Mouse (Mus musculus): ENCODE data around the gene Clec10a. TPM values are rescaled to one million over a fixed set of nuclear protein-coding genes. Genes with fewer than 3 reads are reported as not detected.

Clec10a gene
- polyA plus RNA-seq, 1 experiment from 2014 or later, result 0.89 TPM

DNA sequence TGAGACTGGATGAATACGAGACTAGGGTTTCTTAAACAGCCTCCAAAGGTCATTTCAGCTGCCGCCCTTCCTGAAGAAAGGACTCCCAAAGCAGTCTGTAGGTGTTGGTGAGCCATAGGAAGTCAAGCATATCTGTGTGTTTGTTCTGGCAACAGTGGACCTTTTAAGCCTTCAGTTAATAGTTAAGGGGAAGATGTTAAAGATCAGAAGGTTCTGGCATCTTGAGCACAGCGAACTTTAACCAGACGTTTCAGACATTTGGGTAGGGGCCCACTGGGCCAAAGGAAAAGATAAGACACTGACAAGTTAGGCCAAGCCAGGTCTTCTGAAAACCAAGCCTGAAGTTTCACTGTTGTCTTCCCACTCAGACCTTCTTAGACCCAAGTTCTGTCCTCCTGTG, 62.0 kb downstream of the Clec10a start:
- Histone ChIP-seq H3K9me3 (ENCODE audit: control insufficient read depth, low read length) (no peaks in the 10 kb centered on the region), H3K27me3 (ENCODE audit: control insufficient read depth, insufficient read depth, low read length) (peaks cover 35% of the 10 kb centered on the region), H3K4me1 (ENCODE audit: control insufficient read depth, insufficient read depth, low read length) (peaks cover 33% of the 10 kb centered on the region), H3K36me3 (ENCODE audit: control insufficient read depth, insufficient read depth, low read length) (no peaks in the 10 kb centered on the region), H3K9ac (ENCODE audit: low read length) (no peak overlapping the region), H3K4me2 (no peak overlapping the region), H3K4me3 (ENCODE audit: low read depth, low read length) (no peak overlapping the region), H3K27ac (ENCODE audit: low read depth, low read length) (no peak overlapping the region)
- ATAC-seq (ENCODE audit: low FRiP score) (no peak), DNase-seq (ENCODE audit: low spot score, missing footprints) (no peak)
- WGBS, result 91% methylated on average over 4 of the region's 4 CpGs

DNA sequence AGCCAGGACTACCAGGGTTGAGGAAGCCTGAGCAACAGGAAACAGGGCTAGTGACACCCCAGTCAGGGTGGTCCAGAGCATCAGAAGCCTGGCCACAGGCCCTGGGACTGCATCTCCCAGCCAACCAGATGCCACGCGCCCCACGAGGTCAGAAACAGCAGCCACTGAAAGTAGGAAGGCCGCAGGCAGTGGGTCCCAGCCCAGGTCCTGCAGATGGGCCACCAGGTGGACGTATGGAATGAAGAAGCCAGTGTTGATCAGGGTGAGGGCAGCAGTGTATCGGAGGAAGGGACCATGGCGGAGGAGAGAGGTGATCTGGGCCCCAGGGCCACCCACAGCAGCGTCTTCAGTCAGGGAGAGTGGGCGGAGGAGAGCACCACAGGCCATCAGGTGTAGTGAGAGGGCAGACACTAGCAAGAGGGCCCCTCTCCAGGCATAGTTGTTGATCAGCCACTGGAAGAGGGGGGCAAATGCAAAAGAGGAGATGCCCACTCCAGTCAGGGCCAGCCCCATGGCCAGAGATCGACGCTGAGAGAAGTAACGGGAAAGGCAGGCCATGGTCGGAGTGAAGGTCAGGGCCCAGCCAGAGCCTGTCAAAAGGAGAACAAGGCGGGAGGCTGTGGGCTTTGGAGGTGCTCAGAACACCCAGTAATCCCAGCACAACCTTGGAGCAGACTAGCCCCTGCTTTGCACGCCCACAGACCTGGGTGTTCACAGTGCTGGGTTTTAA, 62.9 kb downstream of the Clec10a start:
- Histone ChIP-seq H3K4me3 (ENCODE audit: low read depth, low read length) (no peak overlapping the region), H3K9ac (ENCODE audit: low read length) (no peak overlapping the region), H3K27ac (ENCODE audit: low read depth, low read length) (no peak overlapping the region), H3K9me3 (ENCODE audit: control insufficient read depth, low read length) (no peaks in the 10 kb centered on the region), H3K4me2 (peak overlapping the region; percentile 88), H3K36me3 (ENCODE audit: control insufficient read depth, insufficient read depth, low read length) (no peaks in the 10 kb centered on the region), H3K4me1 (ENCODE audit: control insufficient read depth, insufficient read depth, low read length) (peaks cover 29% of the 10 kb centered on the region), H3K27me3 (ENCODE audit: control insufficient read depth, insufficient read depth, low read length) (peaks cover 28% of the 10 kb centered on the region)
- no peak for ATAC-seq (ENCODE audit: low FRiP score)
- DNase-seq (ENCODE audit: low spot score, missing footprints), result no peak
- 90% methylated on average over 15 of the region's 15 CpGs for WGBS

DNA sequence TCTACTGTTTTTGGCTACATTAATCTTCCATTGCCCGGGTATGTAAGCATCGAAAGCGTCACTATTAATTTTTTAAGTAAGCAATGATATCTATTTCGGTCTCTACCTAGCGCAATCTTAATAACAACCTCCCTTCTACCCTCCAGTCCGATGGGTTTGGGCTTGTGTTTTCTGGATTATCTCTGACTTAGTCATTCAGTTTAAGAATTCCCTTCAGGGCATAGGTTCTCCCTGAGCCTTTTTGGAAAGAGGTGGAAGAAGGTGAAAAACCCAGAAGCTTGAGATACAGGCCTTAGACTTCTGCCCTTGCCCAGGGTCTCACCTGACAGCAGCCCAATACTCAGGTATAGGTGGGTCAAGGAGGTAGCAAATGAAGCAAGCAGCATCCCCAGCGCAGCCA, 63.9 kb downstream of the Clec10a start:
- no peaks in the 10 kb centered on the region for H3K36me3 ChIP-seq (ENCODE audit: control insufficient read depth, insufficient read depth, low read length)
- H3K4me1 ChIP-seq (ENCODE audit: control insufficient read depth, insufficient read depth, low read length), result peaks cover 19% of the 10 kb centered on the region
- DNase-seq (ENCODE audit: low spot score, missing footprints) (peak; percentile 87), ATAC-seq (ENCODE audit: low FRiP score) (no peak)
- peak overlapping the region; percentile 84 for H3K9ac ChIP-seq (ENCODE audit: low read length)
- peaks cover 19% of the 10 kb centered on the region for H3K27me3 ChIP-seq (ENCODE audit: control insufficient read depth, insufficient read depth, low read length)
- H3K4me2 ChIP-seq, result peak overlapping the region; percentile 88
- H3K9me3 ChIP-seq (ENCODE audit: control insufficient read depth, low read length), result no peaks in the 10 kb centered on the region
- no peak overlapping the region; the same call in 1 of the 2 replicates for H3K27ac ChIP-seq (ENCODE audit: low read depth, low read length)
- WGBS, result 55% methylated on average over 7 of the region's 7 CpGs
- H3K4me3 ChIP-seq (ENCODE audit: low read depth, low read length), result peak overlapping the region; percentile 61

DNA sequence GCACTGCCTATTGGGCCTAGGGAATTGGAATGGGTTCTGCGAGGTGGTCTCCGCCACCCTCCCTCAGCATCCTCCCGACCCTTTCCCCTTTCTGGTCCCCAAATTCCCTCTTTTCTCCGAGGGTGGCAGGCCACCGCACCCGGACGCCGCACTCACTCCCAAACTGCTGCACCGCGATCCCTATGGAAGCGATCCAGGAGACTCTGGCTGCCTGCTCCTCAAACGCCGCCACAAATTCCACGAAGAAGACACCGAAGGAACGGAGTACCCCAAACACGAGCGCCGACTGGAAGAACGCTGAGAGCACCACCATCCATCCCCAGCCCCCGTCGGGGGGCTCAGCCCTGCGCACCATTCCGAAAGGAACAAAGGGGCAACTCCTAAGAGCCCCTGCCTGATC, 64.3 kb downstream of the Clec10a start:
- no peaks in the 10 kb centered on the region for H3K36me3 ChIP-seq (ENCODE audit: control insufficient read depth, insufficient read depth, low read length)
- peak overlapping the region; percentile 88 for H3K4me2 ChIP-seq
- no peak for ATAC-seq (ENCODE audit: low FRiP score)
- no peak for DNase-seq (ENCODE audit: low spot score, missing footprints)
- peak overlapping the region; percentile 84 for H3K9ac ChIP-seq (ENCODE audit: low read length)
- H3K27me3 ChIP-seq (ENCODE audit: control insufficient read depth, insufficient read depth, low read length), result peaks cover 17% of the 10 kb centered on the region
- H3K4me1 ChIP-seq (ENCODE audit: control insufficient read depth, insufficient read depth, low read length), result peaks cover 15% of the 10 kb centered on the region
- H3K27ac ChIP-seq (ENCODE audit: low read depth, low read length), result peak overlapping the region; percentile 80
- H3K4me3 ChIP-seq (ENCODE audit: low read depth, low read length), result peak overlapping the region; percentile 61
- no peaks in the 10 kb centered on the region for H3K9me3 ChIP-seq (ENCODE audit: control insufficient read depth, low read length)
- WGBS, result under 1% methylated on average over 24 of the region's 24 CpGs

Other genes starting within 250 kb of the Clec10a start
- 92.2 and 95.8 TPM in 2 replicates for gene Gps2, start 242.3 kb upstream of the Clec10a start, polyA plus RNA-seq (2014; fragmentation: Nextera tagmentation; extraction: Ambion mirVana)
- gene Eif5a, start 234.2 kb upstream of the Clec10a start, polyA plus RNA-seq (2014; fragmentation: Nextera tagmentation; extraction: Ambion mirVana), result 1,778 and 1,800 TPM in 2 replicates
- 3.2 and 5.1 TPM in 2 replicates for gene Ybx2, start 220.4 kb upstream of the Clec10a start, polyA plus RNA-seq (2014; fragmentation: Nextera tagmentation; extraction: Ambion mirVana)
- gene Slc2a4, start 208.0 kb upstream of the Clec10a start, polyA plus RNA-seq (2014; fragmentation: Nextera tagmentation; extraction: Ambion mirVana), result 6.3 and 7.8 TPM in 2 replicates
- gene Cldn7, start 191.4 kb upstream of the Clec10a start, polyA plus RNA-seq (2014; fragmentation: Nextera tagmentation; extraction: Ambion mirVana), result 2.3 and 2.7 TPM in 2 replicates
- 20.7 and 22.6 TPM in 2 replicates for gene Ctdnep1, start 175.0 kb upstream of the Clec10a start, polyA plus RNA-seq (2014; fragmentation: Nextera tagmentation; extraction: Ambion mirVana)
- 150 and 151 TPM in 2 replicates for gene Elp5, start 173.7 kb upstream of the Clec10a start, polyA plus RNA-seq (2014; fragmentation: Nextera tagmentation; extraction: Ambion mirVana)
- 566 and 590 TPM in 2 replicates for gene Gabarap, start 165.1 kb upstream of the Clec10a start, polyA plus RNA-seq (2014; fragmentation: Nextera tagmentation; extraction: Ambion mirVana)
- gene Phf23, start 160.4 kb upstream of the Clec10a start, polyA plus RNA-seq (2014; fragmentation: Nextera tagmentation; extraction: Ambion mirVana), result 51.5 and 53.4 TPM in 2 replicates
- gene Dvl2, start 155.6 kb upstream of the Clec10a start, polyA plus RNA-seq (2014; fragmentation: Nextera tagmentation; extraction: Ambion mirVana), result 29.0 and 30.0 TPM in 2 replicates
- 46.5 and 47.8 TPM in 2 replicates for gene Acadvl, start 140.8 kb upstream of the Clec10a start, polyA plus RNA-seq (2014; fragmentation: Nextera tagmentation; extraction: Ambion mirVana)
- gene Dlg4, start 139.3 kb upstream of the Clec10a start, polyA plus RNA-seq (2014; fragmentation: Nextera tagmentation; extraction: Ambion mirVana), result 11.2 and 15.2 TPM in 2 replicates
- 0.23 and 0.51 TPM in 2 replicates for gene Asgr1, start 102.1 kb upstream of the Clec10a start, polyA plus RNA-seq (2014; fragmentation: Nextera tagmentation; extraction: Ambion mirVana)
- not detected in 2 replicates for gene Asgr2, start 63.6 kb upstream of the Clec10a start, polyA plus RNA-seq (2014; fragmentation: Nextera tagmentation; extraction: Ambion mirVana)
- gene Mgl2, start 25.9 kb upstream of the Clec10a start, polyA plus RNA-seq (2014; fragmentation: Nextera tagmentation; extraction: Ambion mirVana), result 0.11 and 0.22 TPM in 2 replicates
- gene Slc16a11, start 56.6 kb downstream of the Clec10a start, polyA plus RNA-seq (2014; fragmentation: Nextera tagmentation; extraction: Ambion mirVana), result 0.19 and 0.30 TPM in 2 replicates
- gene Slc16a13, start 64.9 kb downstream of the Clec10a start, polyA plus RNA-seq (2014; fragmentation: Nextera tagmentation; extraction: Ambion mirVana), result 14.9 and 15.8 TPM in 2 replicates
- 4.9 and 5.4 TPM in 2 replicates for gene Bcl6b, start 73.6 kb downstream of the Clec10a start, polyA plus RNA-seq (2014; fragmentation: Nextera tagmentation; extraction: Ambion mirVana)
- 226 and 232 TPM in 2 replicates for gene 0610010K14Rik, start 81.7 kb downstream of the Clec10a start, polyA plus RNA-seq (2014; fragmentation: Nextera tagmentation; extraction: Ambion mirVana)
- gene Gm21988, start 83.6 kb downstream of the Clec10a start, polyA plus RNA-seq (2014; fragmentation: Nextera tagmentation; extraction: Ambion mirVana), result 9.7 and 12.1 TPM in 2 replicates
- gene Rnasek, start 83.6 kb downstream of the Clec10a start, polyA plus RNA-seq (2014; fragmentation: Nextera tagmentation; extraction: Ambion mirVana), result 126 and 127 TPM in 2 replicates
- gene Alox12, start 99.2 kb downstream of the Clec10a start, polyA plus RNA-seq (2014; fragmentation: Nextera tagmentation; extraction: Ambion mirVana), result 3.2 and 3.4 TPM in 2 replicates
- gene Alox12e, start 166.4 kb downstream of the Clec10a start, polyA plus RNA-seq (2014; fragmentation: Nextera tagmentation; extraction: Ambion mirVana), result 0.21 TPM in 1 of 2 replicates, not detected in the other
- 0.12 and 0.14 TPM in 2 replicates for gene Alox15, start 195.8 kb downstream of the Clec10a start, polyA plus RNA-seq (2014; fragmentation: Nextera tagmentation; extraction: Ambion mirVana)

Data from midbrain, embryonic 11.5 days (tissue).